Mouse (Mus musculus): ENCODE results near the gene Acss1.

DNA sequence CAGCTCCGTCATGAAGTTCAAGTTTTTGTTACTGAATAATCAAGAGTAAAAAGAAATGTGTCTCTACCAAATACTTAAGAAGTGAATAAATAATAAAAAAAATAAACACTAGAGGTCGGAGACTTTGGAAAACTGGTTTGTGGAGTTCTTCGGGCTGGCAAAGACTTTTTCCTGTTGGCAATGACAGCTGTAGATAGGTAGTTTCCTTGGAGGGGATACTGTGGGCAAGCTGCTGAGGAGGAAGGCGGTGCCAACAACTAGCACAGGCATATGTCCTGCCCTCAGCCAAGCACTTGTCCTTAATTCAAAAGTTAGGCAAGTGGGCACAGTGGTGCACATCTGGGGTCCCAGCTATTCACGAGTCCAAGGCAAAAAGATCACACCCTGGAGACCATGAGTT lies 656 bp upstream of the Acss1 start:
- TF ChIP-seq CTCF (IDR thresholded peaks at IDR 0.05; ENCODE audit: insufficient read depth, low read depth, low read length) = no peak
- no peak for TF ChIP-seq POLR2A (IDR thresholded peaks at IDR 0.05; ENCODE audit: insufficient read depth, low read depth, low read length)

All from olfactory bulb, adult 2 months (tissue).